Mouse (Mus musculus) monocyte, adult 2 months (primary cell): ENCODE results near the gene Cd36.
"Not testable (repeated sequence)": the region's sequence is repeated elsewhere in the genome, so short reads cannot be mapped to it uniquely, and the experiment has no call there.

ENCODE experiments used
- DNase-seq, 2 experiments: peaks; one replicate each; pipeline ENCODE4 v3.0.0; 2022; ENCODE audit warnings: low spot score in 2 of 2, low read depth in 1 of 2

Cd36 gene

DNA sequence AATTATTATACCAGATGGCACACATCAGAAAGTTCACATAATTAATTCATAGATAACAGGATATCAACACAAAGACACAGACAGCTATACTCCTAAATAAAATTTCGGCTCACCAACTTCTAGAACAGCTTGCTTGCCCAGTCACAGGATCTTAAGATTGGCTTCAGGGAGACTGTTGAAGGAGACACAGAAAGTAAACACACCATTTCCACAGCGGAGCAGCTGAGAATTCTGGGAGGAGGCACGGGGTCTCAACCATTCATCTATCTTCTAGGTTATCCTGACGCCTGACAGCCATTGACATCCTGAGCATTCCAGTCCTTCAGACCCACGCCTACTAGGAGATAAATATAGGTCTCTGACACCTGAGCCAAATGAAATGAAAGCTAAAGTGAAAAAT, at the start of gene Cd36:
Gene Cd36, minus strand, starts transcription at position 204 of the 400 bp plus-strand sequence.
- no peak for DNase-seq

DNA sequence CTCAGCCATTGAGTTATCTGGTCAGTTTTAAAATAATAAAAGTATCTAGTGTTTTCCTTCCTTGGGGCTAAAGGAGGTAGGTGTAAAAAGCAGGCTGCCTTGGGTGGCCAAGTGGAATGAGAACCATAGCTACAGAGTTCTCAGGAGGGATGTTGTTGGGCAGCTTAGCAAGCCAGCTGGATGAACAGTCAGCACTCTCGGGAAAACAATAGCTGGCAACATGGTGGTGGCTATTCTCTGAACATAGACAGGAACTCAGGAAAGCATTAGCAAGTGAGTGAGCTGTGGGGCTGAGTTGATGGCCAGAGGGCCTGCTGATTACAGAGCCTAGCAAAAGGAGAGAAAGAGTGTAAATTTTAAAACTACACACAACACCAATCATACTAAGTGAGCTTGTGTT, 45.9 kb upstream of the Cd36 start:
- no peak for DNase-seq

DNA sequence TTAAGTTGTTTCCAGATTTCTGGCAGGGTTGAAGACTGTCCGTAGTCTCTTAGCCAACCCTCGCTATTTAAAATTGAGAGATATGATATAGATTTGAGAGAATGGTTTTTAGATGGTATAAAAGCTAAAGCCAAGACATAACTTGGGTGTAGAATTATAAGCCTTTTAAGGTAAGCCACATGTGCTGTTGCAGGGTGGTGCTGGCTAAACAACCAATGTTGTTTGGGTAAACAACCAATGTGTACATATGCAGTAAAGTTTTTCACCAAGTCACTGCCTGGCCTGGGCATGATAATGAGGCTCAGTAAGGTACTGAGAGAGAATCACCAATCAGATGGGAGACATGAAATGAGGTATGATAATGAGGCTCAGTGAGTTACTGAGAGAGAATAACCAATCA, 43.0 kb upstream of the Cd36 start:
- DNase-seq = not testable (repeated sequence)

DNA sequence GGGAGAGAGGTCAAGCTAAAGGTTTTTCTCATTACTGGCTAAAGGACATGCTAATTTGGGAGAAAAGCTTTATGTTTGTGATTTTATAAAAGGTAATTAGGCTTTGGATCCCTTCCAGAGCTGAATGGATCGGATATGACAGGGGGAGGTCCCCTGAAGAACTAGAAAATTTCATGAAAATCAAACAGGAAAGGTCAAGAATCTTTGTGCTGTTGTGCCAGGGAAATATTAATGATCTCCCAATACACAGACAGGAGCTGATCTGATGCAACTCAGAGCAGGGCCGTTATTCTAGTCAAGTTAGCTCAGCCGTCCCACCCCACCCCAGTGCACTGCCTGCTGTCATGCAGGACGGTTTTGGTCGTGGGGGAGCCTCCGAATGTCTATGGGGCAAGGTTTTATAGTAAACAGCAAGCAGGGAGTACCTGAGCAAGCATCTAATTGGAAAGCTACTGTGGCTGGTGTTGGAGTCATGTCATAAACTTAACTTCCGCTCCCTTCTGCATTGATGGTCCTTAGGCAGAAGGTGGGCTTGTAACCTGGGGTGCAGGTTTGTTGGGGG, 40.5 kb upstream of the Cd36 start:
- no peak for DNase-seq

DNA sequence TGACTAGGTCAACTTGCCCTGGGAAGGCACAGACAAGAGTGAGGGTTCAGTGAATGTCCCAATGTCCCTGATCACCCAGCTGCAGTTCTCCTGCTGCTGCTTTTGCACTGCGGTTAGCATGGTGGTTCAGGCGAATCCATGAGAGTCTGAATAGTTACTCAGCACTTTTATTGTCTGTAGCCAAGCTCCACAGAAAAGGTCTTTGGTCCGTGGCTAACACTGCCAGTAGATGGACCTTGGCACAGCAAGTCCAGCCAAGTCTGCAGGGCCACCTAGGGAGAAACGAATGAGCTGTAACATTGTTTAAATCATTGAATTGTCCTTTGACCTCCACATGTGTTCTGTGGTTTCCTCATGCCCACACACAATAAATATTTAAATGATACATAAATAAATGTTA, 39.9 kb upstream of the Cd36 start:
- DNase-seq = no peak

DNA sequence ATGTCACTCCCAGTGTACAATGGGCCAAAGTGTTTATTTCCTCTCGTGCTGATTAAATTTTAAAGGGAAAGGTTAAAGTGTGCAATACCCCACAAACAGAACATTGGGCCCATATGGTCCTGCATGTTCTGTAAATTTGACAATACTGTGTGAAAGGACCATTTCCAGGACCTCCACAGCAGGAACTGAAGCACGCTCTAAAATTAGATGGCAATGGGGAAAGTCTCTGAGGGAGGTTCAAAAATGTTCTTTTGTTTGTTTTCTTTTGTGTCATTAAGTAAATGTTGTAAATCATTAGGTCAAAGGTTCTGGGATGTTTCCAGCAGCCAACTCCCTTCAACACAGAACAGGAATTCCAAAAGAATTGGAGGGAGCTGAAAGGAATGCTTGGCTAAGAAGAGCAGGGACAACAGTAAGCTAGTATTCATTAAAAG, 35.5 kb upstream of the Cd36 start:
- DNase-seq = no peak

DNA sequence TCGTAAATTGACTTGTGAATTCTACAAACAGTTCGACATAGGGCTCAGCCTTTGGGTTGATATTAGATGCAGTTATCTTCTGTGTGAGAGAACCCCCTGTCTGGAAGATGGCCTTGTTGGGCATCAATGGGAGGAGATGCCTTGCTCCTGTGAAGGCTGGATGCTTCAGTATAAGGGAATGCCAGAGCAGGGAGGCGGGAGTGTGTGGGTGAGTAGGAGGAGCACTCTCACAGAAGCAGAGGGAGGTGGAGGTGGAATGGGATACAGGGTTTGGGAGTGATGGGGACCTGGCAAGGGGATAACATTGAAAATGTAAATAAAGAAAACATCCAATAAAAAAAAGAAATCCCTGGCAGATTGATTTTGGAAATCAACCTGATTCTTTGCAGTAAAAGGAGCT, 35.0 kb upstream of the Cd36 start:
- no peak for DNase-seq

DNA sequence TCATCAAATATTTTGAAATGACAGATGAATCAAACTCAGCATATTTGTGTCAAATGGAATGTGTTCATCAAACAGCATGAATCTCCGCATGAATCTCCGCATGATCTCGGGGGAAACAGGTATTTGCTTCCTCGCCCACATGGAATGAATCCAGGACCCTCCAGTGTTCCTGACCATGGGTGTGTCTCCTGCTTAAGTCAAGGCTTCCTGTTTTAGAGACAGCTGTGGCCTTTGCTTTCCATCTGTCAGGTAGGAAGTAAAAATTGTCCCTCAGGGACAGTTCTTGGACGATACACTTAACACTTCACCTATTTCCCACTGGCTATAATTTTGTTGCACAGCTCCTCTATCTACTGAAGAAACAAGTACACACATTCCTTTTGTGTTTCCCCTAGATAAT, 30.4 kb upstream of the Cd36 start:
- no peak for DNase-seq

DNA sequence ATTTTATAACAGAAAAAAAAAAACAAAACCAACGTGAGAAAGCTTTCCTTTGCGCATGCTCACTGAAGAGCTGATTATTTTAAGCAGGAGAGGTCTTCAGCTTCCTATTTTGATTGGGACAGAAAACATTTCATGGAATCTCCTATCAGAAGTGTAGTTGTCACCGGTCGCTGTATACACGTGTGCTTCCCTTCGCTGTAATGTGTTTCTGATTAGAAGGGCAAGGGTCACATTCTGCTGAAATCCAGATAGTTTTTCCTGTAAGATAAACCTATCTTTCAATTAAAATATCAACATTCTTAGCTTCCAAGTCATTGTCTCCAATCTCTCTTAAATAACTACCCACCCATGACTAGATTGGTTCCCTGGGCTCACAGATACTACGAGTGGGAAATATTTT, 16.2 kb upstream of the Cd36 start:
- DNase-seq = no peak

DNA sequence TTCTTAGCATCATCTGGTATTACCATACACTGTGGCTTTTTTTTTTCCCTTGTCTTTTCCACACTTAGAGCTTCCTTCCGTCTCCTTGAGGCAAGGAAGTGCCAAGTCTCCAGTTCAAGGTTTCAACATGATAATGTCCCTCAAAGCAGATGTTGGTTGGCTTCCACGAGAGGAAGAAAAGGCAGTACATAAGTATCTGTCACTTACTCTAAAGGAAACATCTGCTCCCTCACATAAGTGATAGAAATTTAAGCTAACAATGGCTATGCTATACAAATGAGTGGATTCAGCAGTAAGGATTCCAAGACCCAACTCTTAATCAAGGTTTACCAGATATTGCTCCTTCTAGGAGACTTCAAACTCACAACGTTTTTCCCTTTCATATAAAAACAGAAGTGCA, 10.3 kb upstream of the Cd36 start:
- DNase-seq = no peak

DNA sequence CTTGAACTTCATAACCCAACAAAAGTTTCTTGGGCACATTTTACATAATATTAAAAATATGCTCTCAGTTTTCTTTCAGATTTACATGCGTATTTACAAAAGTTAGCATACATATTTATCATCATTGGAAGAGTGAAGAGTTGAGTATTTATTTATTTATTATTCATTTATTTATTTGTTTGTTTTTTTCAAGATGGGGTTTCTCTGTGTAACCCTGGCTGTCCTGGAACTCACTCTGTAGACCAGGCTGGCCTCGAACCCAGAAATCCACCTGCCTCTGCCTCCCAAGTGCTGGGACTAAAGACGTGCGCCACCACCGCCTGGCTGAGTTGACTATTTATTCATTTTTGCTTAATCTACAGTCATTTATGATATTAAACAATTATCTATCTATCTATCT, 9.0 kb upstream of the Cd36 start:
- DNase-seq = not testable (repeated sequence)

DNA sequence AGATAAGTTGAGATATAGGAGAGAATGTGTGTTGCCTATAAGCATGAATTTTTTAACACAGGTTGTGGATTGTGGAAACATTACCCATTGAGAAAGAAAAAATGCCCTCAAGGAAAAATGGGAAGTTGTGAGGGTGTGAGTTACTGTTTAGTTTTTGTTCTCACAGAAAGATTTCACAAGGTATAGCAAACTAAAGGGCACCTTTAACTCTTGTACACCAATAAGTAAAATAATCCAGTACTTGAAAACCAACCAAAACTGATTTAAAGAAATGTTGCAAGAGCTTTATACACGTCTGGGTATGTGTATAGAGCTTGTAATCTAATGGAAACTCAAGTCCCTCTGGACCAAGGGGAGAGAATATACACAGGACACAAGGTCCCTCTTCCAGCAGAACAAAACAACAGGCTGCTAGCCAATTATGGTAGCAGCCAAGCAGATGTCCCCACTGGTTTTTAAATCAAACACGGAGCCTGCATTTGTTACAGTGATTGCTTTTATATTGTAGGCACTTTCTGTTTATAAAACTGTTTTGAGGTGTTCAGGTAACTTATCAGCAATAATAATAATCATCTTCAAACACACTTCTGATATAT, 5.1 kb upstream of the Cd36 start:
- no peak for DNase-seq

DNA sequence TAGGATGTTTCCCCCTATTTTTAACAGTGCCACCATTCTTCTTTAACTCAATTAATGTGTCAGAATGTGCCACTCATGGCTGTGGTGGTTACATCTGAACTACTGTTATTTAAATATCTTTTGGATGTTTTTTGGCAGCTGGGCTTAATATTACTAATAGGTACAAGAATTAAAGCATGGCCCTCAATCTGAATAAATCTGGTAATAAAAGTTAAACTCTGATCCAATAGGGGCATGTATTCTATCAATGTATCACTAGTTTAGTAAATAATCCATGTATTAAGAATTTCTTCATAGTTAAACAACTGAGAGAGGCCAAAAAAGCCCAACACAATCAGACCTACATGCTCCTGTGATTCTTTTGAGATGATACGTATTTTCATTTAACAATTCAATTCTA, 690 bp upstream of the Cd36 start:
- no peak for DNase-seq

DNA sequence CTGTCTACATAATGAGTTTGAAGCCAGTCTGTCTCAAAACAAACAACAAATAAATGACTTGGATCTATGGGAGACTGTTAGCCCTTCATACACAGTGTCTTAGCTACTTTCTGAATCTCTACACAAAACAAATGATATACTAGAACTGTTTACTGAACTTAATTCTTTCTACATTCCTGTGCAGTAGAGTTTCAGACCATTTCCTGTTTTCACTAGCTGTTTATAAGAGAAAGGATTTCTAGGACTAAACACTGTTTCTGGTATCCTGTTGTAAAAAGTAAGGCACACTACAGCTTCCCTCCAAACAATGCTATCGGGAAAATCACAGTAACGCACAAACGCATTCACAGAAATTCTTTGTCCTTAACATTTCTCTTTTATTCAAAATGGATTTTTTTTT, 2.2 kb downstream of the Cd36 start:
- no peak for DNase-seq

DNA sequence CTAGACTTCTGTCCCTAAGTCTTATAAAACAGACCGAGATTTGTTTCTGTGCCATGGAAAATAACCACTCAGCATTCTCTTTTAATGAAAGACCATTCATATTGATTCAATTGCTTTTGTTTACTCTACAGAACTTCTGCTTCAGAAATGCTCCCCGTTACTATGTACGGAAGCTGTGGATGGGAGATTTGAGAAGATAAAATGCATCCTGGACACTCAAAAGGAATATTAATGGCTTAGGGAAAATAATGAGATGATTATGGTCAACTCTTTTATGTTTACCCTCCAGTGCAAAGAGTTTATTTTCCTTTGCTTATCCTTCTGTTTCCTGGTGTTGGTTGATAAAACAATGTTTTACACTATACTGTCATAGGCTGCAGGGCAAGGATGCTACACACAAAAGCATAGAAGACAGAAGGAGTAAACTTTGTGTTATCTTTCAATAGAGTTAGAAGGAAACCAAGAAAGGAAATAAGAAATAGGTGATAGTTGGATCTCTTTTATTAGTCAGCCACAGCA, 5.2 kb downstream of the Cd36 start:
- DNase-seq = no peak

DNA sequence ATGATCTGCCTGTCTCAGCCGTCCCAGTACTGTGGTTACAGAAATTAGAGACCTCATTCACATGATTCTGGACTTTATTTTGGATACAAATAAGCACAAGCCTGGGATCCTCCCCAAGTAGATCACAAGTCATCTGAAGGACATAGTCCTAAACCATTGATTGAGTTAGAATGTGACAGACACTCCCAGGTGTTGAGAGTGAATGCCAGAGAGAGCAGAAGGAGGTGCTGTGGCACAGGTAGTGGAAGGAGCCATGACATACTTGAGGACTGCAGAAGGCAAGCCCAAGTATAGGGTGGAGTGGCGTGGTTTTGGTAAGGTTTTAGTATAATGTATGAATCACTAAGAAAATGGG, 7.1 kb downstream of the Cd36 start:
- DNase-seq = no peak

DNA sequence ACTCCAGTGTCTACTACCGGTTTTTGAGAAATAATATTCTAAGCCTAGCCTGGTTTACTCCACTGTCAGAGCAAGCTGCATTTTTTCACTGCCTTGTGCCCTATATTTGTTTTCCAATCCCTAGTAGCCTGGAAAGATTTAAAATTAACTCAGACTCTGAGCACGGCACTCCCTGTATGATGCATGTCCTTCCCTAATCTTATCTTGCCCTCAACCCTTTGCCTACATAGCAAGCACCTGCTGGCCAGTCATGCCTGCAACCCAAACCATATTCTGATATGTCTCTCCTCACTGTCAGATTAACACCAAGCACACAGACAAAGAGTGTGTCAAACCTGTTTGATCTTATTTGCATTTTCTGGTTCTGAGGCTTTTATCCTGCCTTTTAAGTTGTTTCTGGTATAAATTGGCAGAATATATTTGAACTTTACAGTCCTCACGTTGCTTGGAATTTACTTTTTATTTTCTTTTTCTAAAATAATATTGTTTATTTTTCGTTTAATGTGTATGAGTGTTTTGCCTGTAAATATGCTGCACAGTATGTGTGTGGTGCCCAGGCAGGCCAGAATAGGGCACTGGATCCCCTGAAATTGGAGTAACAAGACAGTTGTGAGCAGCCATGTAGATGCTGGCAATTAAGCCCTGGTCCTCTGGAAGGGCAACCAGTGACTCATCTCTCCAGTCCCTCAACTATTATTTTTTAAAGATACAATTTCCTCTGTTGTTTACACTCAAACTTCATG, 7.6 kb downstream of the Cd36 start:
- DNase-seq = no peak

DNA sequence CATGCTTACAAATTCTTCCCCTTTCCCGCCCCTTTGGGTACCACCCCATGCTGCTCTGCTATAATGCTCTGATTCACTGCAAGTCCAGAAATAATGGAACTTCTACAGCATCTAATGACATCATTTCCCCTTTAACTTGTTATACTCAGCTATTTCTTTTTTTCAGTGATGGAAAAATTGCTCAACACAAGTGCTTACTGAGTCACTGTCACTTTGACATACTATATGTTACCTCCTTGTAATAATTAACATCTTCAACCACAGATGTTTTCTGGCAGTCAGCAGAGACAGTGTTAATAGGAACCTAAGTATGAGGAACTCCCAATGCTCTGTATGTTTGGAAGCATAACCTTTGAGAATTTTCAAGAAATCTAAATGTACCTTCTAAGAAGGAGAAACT, 8.7 kb downstream of the Cd36 start:
- DNase-seq = no peak

DNA sequence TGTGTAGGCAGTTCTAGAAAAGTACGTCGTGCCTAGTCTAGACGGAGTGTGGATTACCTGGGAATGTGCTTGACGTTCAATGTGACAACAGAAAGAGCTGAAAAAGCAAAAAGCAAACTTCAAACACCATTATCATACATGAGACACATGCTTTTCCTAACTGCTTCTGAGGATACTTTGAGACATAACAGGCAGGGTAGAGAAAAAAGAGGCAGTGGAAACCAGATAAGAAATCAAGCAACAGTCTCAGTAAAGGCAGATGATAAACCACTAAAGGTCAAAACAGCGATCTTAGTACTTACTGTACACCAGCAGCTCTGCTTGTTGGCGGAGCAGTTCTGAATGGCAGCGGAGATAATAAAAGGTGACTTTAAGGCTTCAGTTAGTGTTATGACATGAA, 11.6 kb downstream of the Cd36 start:
- DNase-seq = no peak

DNA sequence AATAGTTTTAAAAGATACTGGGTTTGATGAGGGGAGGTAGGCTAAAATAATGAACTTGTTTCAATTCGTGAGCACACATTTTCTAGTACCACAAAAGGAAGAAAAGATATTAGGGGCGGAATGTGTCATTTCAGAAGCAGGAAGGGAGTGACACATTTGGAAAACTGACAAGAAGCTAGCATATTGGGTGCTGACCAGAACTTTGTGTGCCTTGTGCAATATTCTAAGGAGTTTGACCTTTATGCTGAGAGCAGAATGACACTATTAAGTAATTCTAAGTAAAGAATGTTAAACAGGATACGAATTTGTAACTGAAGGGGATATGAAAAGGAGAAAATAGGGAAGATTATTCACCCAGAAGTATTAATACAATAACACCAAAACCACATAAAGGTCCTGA, 12.0 kb downstream of the Cd36 start:
- no peak for DNase-seq

DNA sequence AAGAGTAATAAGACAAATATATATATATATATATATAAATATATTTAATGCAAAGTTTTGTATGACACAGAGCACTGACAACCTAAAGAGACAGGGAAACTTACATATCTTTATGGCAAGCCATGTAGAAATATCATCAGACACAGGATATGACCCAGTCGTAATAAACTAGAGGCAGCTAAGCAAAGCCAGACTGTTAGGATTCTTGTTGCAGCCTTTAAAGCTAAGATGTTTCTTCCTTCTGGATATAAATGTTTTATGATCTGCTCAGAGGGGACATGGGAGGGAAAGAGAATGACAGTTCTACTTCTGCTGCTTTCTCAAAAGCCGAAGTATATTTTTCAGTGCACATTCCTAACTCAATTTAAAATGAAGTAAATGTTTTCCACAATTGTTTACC, 14.3 kb downstream of the Cd36 start:
- no peak for DNase-seq

DNA sequence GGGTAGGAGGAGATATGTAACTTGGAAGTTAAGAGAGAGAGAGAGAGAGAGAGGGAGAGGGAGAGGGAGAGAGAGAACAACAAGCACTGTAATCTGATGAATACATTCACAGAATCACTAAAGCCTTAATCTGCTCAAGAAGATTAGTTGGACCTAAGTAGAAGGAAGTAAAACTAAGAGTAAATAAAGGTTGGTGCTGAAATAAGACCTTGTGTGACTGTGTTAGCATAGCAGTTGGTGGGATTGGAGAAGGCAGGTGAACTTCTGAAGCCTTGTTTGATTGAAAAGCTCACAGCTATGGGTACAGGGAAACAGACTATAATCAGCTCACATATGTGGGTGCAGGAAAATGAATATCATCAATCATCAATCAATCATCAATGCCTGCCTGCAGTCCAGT, 23.2 kb downstream of the Cd36 start:
- DNase-seq = no peak

DNA sequence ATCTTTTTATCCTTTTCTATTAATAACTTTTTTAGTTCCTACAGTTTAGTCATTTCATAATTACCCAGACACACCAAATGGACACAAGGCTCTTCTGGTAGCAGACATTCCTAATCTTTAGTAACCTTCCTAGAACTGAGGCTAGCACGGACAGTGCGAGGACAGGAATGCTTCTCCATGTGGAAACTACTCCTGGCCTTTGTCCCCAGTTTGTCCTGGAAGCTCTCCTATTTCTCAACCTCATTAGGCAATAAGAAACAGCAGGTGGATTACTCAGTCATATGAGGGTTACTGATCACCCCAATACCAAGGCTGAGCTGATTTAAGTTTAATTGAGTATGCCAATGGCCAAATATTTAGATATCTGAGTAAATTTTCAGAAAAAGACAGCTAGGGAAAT, 25.5 kb downstream of the Cd36 start:
- DNase-seq = no peak
